Mouse (Mus musculus): ENCODE measurements around the gene Kcnh5. TPM values are rescaled to one million over a fixed set of nuclear protein-coding genes. Genes with fewer than 3 reads are reported as not detected.

Gene Kcnh5
- polyA plus RNA-seq, 1 experiment from 2014 or later: 0.45 TPM

- no peaks in the 10 kb centered on the region for H3K27me3 ChIP-seq (ENCODE audit: control insufficient read depth, insufficient read depth, low read length)
- no peak for ATAC-seq (ENCODE audit: low FRiP score, low TSS enrichment)
- H3K4me2 ChIP-seq (replicated peaks; ENCODE audit: low read depth, low read length): no peak overlapping the region
- no peaks in the 10 kb centered on the region for H3K9me3 ChIP-seq (ENCODE audit: control insufficient read depth, low read length)
- H3K4me3 ChIP-seq (ENCODE audit: low read length): no peak overlapping the region
- no peaks in the 10 kb centered on the region for H3K36me3 ChIP-seq (ENCODE audit: control insufficient read depth, insufficient read depth, low read length)
- H3K4me1 ChIP-seq (ENCODE audit: control insufficient read depth, insufficient read depth, low read length): no peaks in the 10 kb centered on the region
- H3K27ac ChIP-seq (ENCODE audit: low read depth, low read length): no peak overlapping the region
- no peak overlapping the region for H3K9ac ChIP-seq (ENCODE audit: low read depth, low read length)
- 100% methylated on average over 2 of the region's 2 CpGs for whole genome bisulfite sequencing
Measured at GRCm38 (mm10) chr12:75153076-75153568, 24.0 kb downstream of the Kcnh5 start.

- no peaks in the 10 kb centered on the region for H3K36me3 ChIP-seq (ENCODE audit: control insufficient read depth, insufficient read depth, low read length)
- H3K4me3 ChIP-seq (ENCODE audit: low read length): no peak overlapping the region
- H3K27me3 ChIP-seq (ENCODE audit: control insufficient read depth, insufficient read depth, low read length): no peaks in the 10 kb centered on the region
- no peak overlapping the region for H3K9ac ChIP-seq (ENCODE audit: low read depth, low read length)
- H3K4me1 ChIP-seq (ENCODE audit: control insufficient read depth, insufficient read depth, low read length): no peaks in the 10 kb centered on the region
- ATAC-seq (ENCODE audit: low FRiP score, low TSS enrichment): no peak
- no peak overlapping the region for H3K27ac ChIP-seq (ENCODE audit: low read depth, low read length)
- H3K9me3 ChIP-seq (ENCODE audit: control insufficient read depth, low read length): no peaks in the 10 kb centered on the region
- 95% methylated on average over 1 of the region's 1 CpGs for WGBS
- no peak overlapping the region for H3K4me2 ChIP-seq (replicated peaks; ENCODE audit: low read depth, low read length)
Measured at GRCm38 (mm10) chr12:75139792-75140191, 37.3 kb downstream of the Kcnh5 start.

- 90% methylated on average over 5 of the region's 5 CpGs for WGBS
- ATAC-seq (ENCODE audit: low FRiP score, low TSS enrichment): no peak
- Histone ChIP-seq H3K27me3 (ENCODE audit: control insufficient read depth, insufficient read depth, low read length) (no peaks in the 10 kb centered on the region), H3K4me1 (ENCODE audit: control insufficient read depth, insufficient read depth, low read length) (no peaks in the 10 kb centered on the region), H3K27ac (ENCODE audit: low read depth, low read length) (no peak overlapping the region), H3K36me3 (ENCODE audit: control insufficient read depth, insufficient read depth, low read length) (no peaks in the 10 kb centered on the region), H3K4me3 (ENCODE audit: low read length) (no peak overlapping the region), H3K4me2 (replicated peaks; ENCODE audit: low read depth, low read length) (no peak overlapping the region), H3K9me3 (ENCODE audit: control insufficient read depth, low read length) (no peaks in the 10 kb centered on the region), H3K9ac (ENCODE audit: low read depth, low read length) (no peak overlapping the region)
Measured at GRCm38 (mm10) chr12:75091921-75092320, 85.2 kb downstream of the Kcnh5 start.

- no peaks in the 10 kb centered on the region for H3K36me3 ChIP-seq (ENCODE audit: control insufficient read depth, insufficient read depth, low read length)
Measured at GRCm38 (mm10) chr12:75090957-75091356, 86.2 kb downstream of the Kcnh5 start.

GRCm38 (mm10) chr12:75077175-75077574, 100.0 kb downstream of the Kcnh5 start:
- H3K4me2 ChIP-seq (replicated peaks; ENCODE audit: low read depth, low read length): no peak overlapping the region
- no peak overlapping the region for H3K9ac ChIP-seq (ENCODE audit: low read depth, low read length)
- 28% methylated on average over 5 of the region's 5 CpGs for WGBS
- H3K9me3 ChIP-seq (ENCODE audit: control insufficient read depth, low read length): no peaks in the 10 kb centered on the region
- no peak; the same call in 1 of the 2 replicates for ATAC-seq (ENCODE audit: low FRiP score, low TSS enrichment)
- H3K4me3 ChIP-seq (ENCODE audit: low read length): no peak overlapping the region
- H3K27me3 ChIP-seq (ENCODE audit: control insufficient read depth, insufficient read depth, low read length): no peaks in the 10 kb centered on the region
- 0 out of 2 replicates have a peak, but pooled peaks cover 3% of the 10 kb centered on the region for H3K4me1 ChIP-seq (ENCODE audit: control insufficient read depth, insufficient read depth, low read length)
- no peaks in the 10 kb centered on the region for H3K36me3 ChIP-seq (ENCODE audit: control insufficient read depth, insufficient read depth, low read length)
- no peak overlapping the region for H3K27ac ChIP-seq (ENCODE audit: low read depth, low read length)

More at GRCm38 (mm10) chr12:75090957-75091356, 86.2 kb downstream of the Kcnh5 start:
- Histone ChIP-seq H3K4me1 (ENCODE audit: control insufficient read depth, insufficient read depth, low read length) (no peaks in the 10 kb centered on the region), H3K9ac (ENCODE audit: low read depth, low read length) (no peak overlapping the region), H3K27ac (ENCODE audit: low read depth, low read length) (no peak overlapping the region), H3K4me3 (ENCODE audit: low read length) (no peak overlapping the region), H3K4me2 (replicated peaks; ENCODE audit: low read depth, low read length) (no peak overlapping the region), H3K9me3 (ENCODE audit: control insufficient read depth, low read length) (no peaks in the 10 kb centered on the region), H3K27me3 (ENCODE audit: control insufficient read depth, insufficient read depth, low read length) (no peaks in the 10 kb centered on the region)
- ATAC-seq (ENCODE audit: low FRiP score, low TSS enrichment): no peak
- 88% methylated on average over 1 of the region's 1 CpGs for WGBS

- no peaks in the 10 kb centered on the region for H3K27me3 ChIP-seq (ENCODE audit: control insufficient read depth, insufficient read depth, low read length)
- H3K4me2 ChIP-seq (replicated peaks; ENCODE audit: low read depth, low read length): no peak overlapping the region
- 97% methylated on average over 2 of the region's 2 CpGs for WGBS
- no peak overlapping the region for H3K4me3 ChIP-seq (ENCODE audit: low read length)
- no peak for ATAC-seq (ENCODE audit: low FRiP score, low TSS enrichment)
- no peak overlapping the region for H3K27ac ChIP-seq (ENCODE audit: low read depth, low read length)
- no peaks in the 10 kb centered on the region for H3K9me3 ChIP-seq (ENCODE audit: control insufficient read depth, low read length)
- no peak overlapping the region for H3K9ac ChIP-seq (ENCODE audit: low read depth, low read length)
- H3K4me1 ChIP-seq (ENCODE audit: control insufficient read depth, insufficient read depth, low read length): no peaks in the 10 kb centered on the region
- H3K36me3 ChIP-seq (ENCODE audit: control insufficient read depth, insufficient read depth, low read length): no peaks in the 10 kb centered on the region
Measured at GRCm38 (mm10) chr12:75071043-75071442, 106.1 kb downstream of the Kcnh5 start.

GRCm38 (mm10) chr12:75062571-75062970, 114.6 kb downstream of the Kcnh5 start:
- H3K4me2 ChIP-seq (replicated peaks; ENCODE audit: low read depth, low read length): no peak overlapping the region
- no peak overlapping the region for H3K4me3 ChIP-seq (ENCODE audit: low read length)
- H3K4me1 ChIP-seq (ENCODE audit: control insufficient read depth, insufficient read depth, low read length): no peaks in the 10 kb centered on the region
- H3K36me3 ChIP-seq (ENCODE audit: control insufficient read depth, insufficient read depth, low read length): no peaks in the 10 kb centered on the region
- no peaks in the 10 kb centered on the region for H3K27me3 ChIP-seq (ENCODE audit: control insufficient read depth, insufficient read depth, low read length)
- H3K9me3 ChIP-seq (ENCODE audit: control insufficient read depth, low read length): no peaks in the 10 kb centered on the region
- no peak overlapping the region for H3K27ac ChIP-seq (ENCODE audit: low read depth, low read length)
- no peak for ATAC-seq (ENCODE audit: low FRiP score, low TSS enrichment)
- no peak overlapping the region for H3K9ac ChIP-seq (ENCODE audit: low read depth, low read length)

GRCm38 (mm10) chr12:75061731-75062130, 115.4 kb downstream of the Kcnh5 start:
- Histone ChIP-seq H3K9me3 (ENCODE audit: control insufficient read depth, low read length) (no peaks in the 10 kb centered on the region), H3K4me3 (ENCODE audit: low read length) (no peak overlapping the region), H3K27me3 (ENCODE audit: control insufficient read depth, insufficient read depth, low read length) (no peaks in the 10 kb centered on the region), H3K27ac (ENCODE audit: low read depth, low read length) (no peak overlapping the region), H3K4me2 (replicated peaks; ENCODE audit: low read depth, low read length) (no peak overlapping the region), H3K4me1 (ENCODE audit: control insufficient read depth, insufficient read depth, low read length) (no peaks in the 10 kb centered on the region), H3K36me3 (ENCODE audit: control insufficient read depth, insufficient read depth, low read length) (no peaks in the 10 kb centered on the region), H3K9ac (ENCODE audit: low read depth, low read length) (no peak overlapping the region)
- whole genome bisulfite sequencing: 72% methylated on average over 4 of the region's 4 CpGs
- ATAC-seq (ENCODE audit: low FRiP score, low TSS enrichment): no peak

- H3K27me3 ChIP-seq (ENCODE audit: control insufficient read depth, insufficient read depth, low read length): no peaks in the 10 kb centered on the region
- 74% methylated on average over 1 of the region's 1 CpGs for WGBS
- H3K27ac ChIP-seq (ENCODE audit: low read depth, low read length): no peak overlapping the region
- H3K9me3 ChIP-seq (ENCODE audit: control insufficient read depth, low read length): no peaks in the 10 kb centered on the region
- no peak overlapping the region for H3K4me2 ChIP-seq (replicated peaks; ENCODE audit: low read depth, low read length)
- ATAC-seq (ENCODE audit: low FRiP score, low TSS enrichment): no peak
- no peaks in the 10 kb centered on the region for H3K36me3 ChIP-seq (ENCODE audit: control insufficient read depth, insufficient read depth, low read length)
- no peak overlapping the region for H3K4me3 ChIP-seq (ENCODE audit: low read length)
- no peaks in the 10 kb centered on the region for H3K4me1 ChIP-seq (ENCODE audit: control insufficient read depth, insufficient read depth, low read length)
- no peak overlapping the region for H3K9ac ChIP-seq (ENCODE audit: low read depth, low read length)
Measured at GRCm38 (mm10) chr12:75053731-75054130, 123.4 kb downstream of the Kcnh5 start.

Measured in kidney, embryonic 14.5 days (tissue).